Mouse (Mus musculus): ENCODE results near the gene Tmem132d.

- no peak for TF ChIP-seq CTCF (IDR thresholded peaks at IDR 0.05; ENCODE audit: borderline replicate concordance, insufficient read depth, low read depth, low read length)
- TF ChIP-seq POLR2A (IDR thresholded peaks at IDR 0.05; ENCODE audit: borderline replicate concordance, insufficient read depth, low read length): no peak
Observed at GRCm38 (mm10) chr5:128330351-128330750, 102.5 kb downstream of the Tmem132d start.
